Comparison of ENCODE assay signal across 8 mouse cellular contexts in genomic region chr12:25097052-25097209, GRCm38 (mm10). TPM values are rescaled to one million over a fixed set of nuclear protein-coding genes. Genes with fewer than 3 reads are reported as not detected.
DNase-seq lines count a peak whose midpoint lies in the region; ATAC-seq and TF ChIP-seq lines count a peak whose summit lies in the region.

Gene Id2, minus strand, starts transcription at chr12:25097140.

- TF ChIP-seq POLR2A in MEL (IDR thresholded peaks at IDR 0.05; ENCODE audit: control insufficient read depth in 1 of 2, insufficient read depth in 1 of 2, low read depth in 1 of 2, low read length in 2 of 2, poor library complexity in 1 of 2): no peak

- H3K27ac ChIP-seq in MEL (ENCODE audit: control insufficient read depth, low read depth, low read length): peak within 1 kb of the TSS; percentile 44
- peak within 1 kb of the TSS; percentile 93 for H3K27ac ChIP-seq in forebrain, embryonic 15.5 days (replicated peaks)
- H3K27ac ChIP-seq in midbrain, embryonic 14.5 days (replicated peaks; ENCODE audit: low read depth, low read length): peak within 1 kb of the TSS; percentile 95

- peaks cover 14% of the 10 kb centered on the region for H3K79me2 ChIP-seq in MEL (ENCODE audit: control insufficient read depth, insufficient read depth, low read length, poor library complexity)

- peak within 1 kb of the TSS; percentile 48 to 76 for H3K4me3 ChIP-seq in MEL (ENCODE audit: control insufficient read depth in 1 of 2, insufficient read depth in 1 of 2, low read depth in 2 of 2, low read length in 2 of 2)
- peak within 1 kb of the TSS; percentile 85 for H3K4me3 ChIP-seq in forebrain, embryonic 15.5 days
- peak within 1 kb of the TSS; percentile 52 for H3K4me3 ChIP-seq in midbrain, embryonic 14.5 days (replicated peaks; ENCODE audit: low read depth, low read length)

- intact Hi-C loops in gastrocnemius, postnatal 36 days (cut with DNase I): loop anchor here (10.0 kb wide), 2 partner anchors 768 to 978 kb away; no protein-coding TSS in a partner anchor

- no peak for TF ChIP-seq CTCF in MEL (IDR thresholded peaks at IDR 0.05 in 2 of 3, conservative IDR thresholded peaks at IDR 0.05 in 1 of 3; ENCODE audit: control insufficient read depth in 1 of 3, insufficient read depth in 1 of 3, low read depth in 2 of 3, low read length in 3 of 3, poor library complexity in 1 of 3, severe bottlenecking in 1 of 3)

- H3K36me3 ChIP-seq in MEL (ENCODE audit: control insufficient read depth in 1 of 2, insufficient read depth in 2 of 2, low read length in 2 of 2): peaks cover 0 to 3% of the 10 kb centered on the region in 2 experiments; a peak in 1 of 4 replicates
- H3K36me3 ChIP-seq in forebrain, embryonic 15.5 days: no peaks in the 10 kb centered on the region
- no peaks in the 10 kb centered on the region for H3K36me3 ChIP-seq in midbrain, embryonic 14.5 days (ENCODE audit: control insufficient read depth, insufficient read depth, low read length)

- no peak for DNase-seq in heart, adult 8-10 months (ENCODE audit: low spot score)
- DNase-seq in heart, adult 9 months (ENCODE audit: low spot score in 2 of 2): no peak
- no peak for DNase-seq in MEL (ENCODE audit: low read depth, low spot score)
- DNase-seq in layer of hippocampus, postnatal 10 days (ENCODE audit: low spot score in 2 of 2): no peak
- DNase-seq in midbrain, embryonic 14.5 days: no peak
- no peak for DNase-seq in urinary bladder, adult 18-20 months (ENCODE audit: low spot score in 2 of 2)
- no peak for DNase-seq in gastrocnemius, postnatal 36 days

- no peak for ATAC-seq in forebrain, embryonic 15.5 days (replicated peaks)
- ATAC-seq in midbrain, embryonic 14.5 days (ENCODE audit: low FRiP score, low TSS enrichment): no peak

- no peak for TF ChIP-seq EP300 in MEL (IDR thresholded peaks at IDR 0.05; ENCODE audit: low read depth in 1 of 2, low read length in 2 of 2)

- H3K9me3 ChIP-seq in MEL (replicated peaks; ENCODE audit: insufficient read depth, low read length): no peaks in the 10 kb centered on the region
- no peaks in the 10 kb centered on the region for H3K9me3 ChIP-seq in forebrain, embryonic 15.5 days
- H3K9me3 ChIP-seq in midbrain, embryonic 14.5 days (ENCODE audit: control insufficient read depth, low read length): no peaks in the 10 kb centered on the region

- peak within 1 kb of the TSS; percentile 83 for H3K9ac ChIP-seq in MEL (ENCODE audit: control insufficient read depth, low read depth, low read length, poor library complexity, severe bottlenecking)
- peak within 1 kb of the TSS; percentile 77 for H3K9ac ChIP-seq in forebrain, embryonic 15.5 days (replicated peaks)
- peak within 1 kb of the TSS; percentile 71 for H3K9ac ChIP-seq in midbrain, embryonic 14.5 days (replicated peaks; ENCODE audit: low read length)

- no peak for TF ChIP-seq RAD21 in MEL (IDR thresholded peaks at IDR 0.05; ENCODE audit: low read depth, low read length)

- no peaks in the 10 kb centered on the region for H3K27me3 ChIP-seq in MEL (ENCODE audit: control insufficient read depth in 1 of 2, insufficient read depth in 2 of 2, low read length in 2 of 2)
- H3K27me3 ChIP-seq in forebrain, embryonic 15.5 days: 0 out of 2 replicates have a peak, but pooled peaks cover 3% of the 10 kb centered on the region
- no peaks in the 10 kb centered on the region; the same call in 1 of the 2 replicates for H3K27me3 ChIP-seq in midbrain, embryonic 14.5 days (ENCODE audit: control insufficient read depth, insufficient read depth, low read length)

- H3K4me2 ChIP-seq in forebrain, embryonic 15.5 days (replicated peaks): peak within 1 kb of the TSS; percentile 95
- peak within 1 kb of the TSS; percentile 97 for H3K4me2 ChIP-seq in midbrain, embryonic 14.5 days (ENCODE audit: low read length)

- H3K4me1 ChIP-seq in MEL (ENCODE audit: control insufficient read depth in 1 of 2, insufficient read depth in 2 of 2, low read length in 2 of 2): peaks cover 0 to 2% of the 10 kb centered on the region in 2 experiments; a peak in 2 of 4 replicates
- peaks cover 59% of the 10 kb centered on the region for H3K4me1 ChIP-seq in forebrain, embryonic 15.5 days
- H3K4me1 ChIP-seq in midbrain, embryonic 14.5 days (ENCODE audit: control insufficient read depth, insufficient read depth, low read length): peaks cover 41% of the 10 kb centered on the region

- 0% methylated on average over 1 of the region's 1 CpGs for WGBS in forebrain, embryonic 15.5 days
- WGBS in midbrain, embryonic 14.5 days: 0% methylated on average over 1 of the region's 1 CpGs

TF ChIP-seq in MEL, 35 proteins besides CTCF, POLR2A, EP300 and RAD21:
- TF ChIP-seq KAT2A (conservative IDR thresholded peaks at IDR 0.05; ENCODE audit: low read depth, low read length) (no peak), ZMIZ1 (IDR thresholded peaks at IDR 0.05; ENCODE audit: low read depth, low read length) (no peak), USF2 (IDR thresholded peaks at IDR 0.05; ENCODE audit: borderline replicate concordance in 1 of 2, insufficient read depth in 1 of 2, low read depth in 1 of 2, low read length in 2 of 2) (no peak), BHLHE40 (IDR thresholded peaks at IDR 0.05; ENCODE audit: borderline replicate concordance, low read depth, low read length) (no peak), RCOR1 (IDR thresholded peaks at IDR 0.05; ENCODE audit: low read depth, low read length) (no peak), MAX (IDR thresholded peaks at IDR 0.05; ENCODE audit: low read length) (no peak), UBTF (IDR thresholded peaks at IDR 0.05; ENCODE audit: borderline replicate concordance, insufficient read depth, low read depth, low read length) (no peak), ZNF384 (IDR thresholded peaks at IDR 0.05; ENCODE audit: low read depth, low read length) (no peak), HCFC1 (IDR thresholded peaks at IDR 0.05; ENCODE audit: low read depth, low read length) (no peak), ZKSCAN1 (IDR thresholded peaks at IDR 0.05; ENCODE audit: low read depth, low read length) (no peak), JUND (IDR thresholded peaks at IDR 0.05; ENCODE audit: low read depth, low read length) (no peak), NELFE (IDR thresholded peaks at IDR 0.05; ENCODE audit: low read depth, low read length) (no peak), ELF1 (IDR thresholded peaks at IDR 0.05; ENCODE audit: low read depth, low read length) (no peak), POLR2AphosphoS2 (IDR thresholded peaks at IDR 0.05; ENCODE audit: low read length) (no peak), ZC3H11A (IDR thresholded peaks at IDR 0.05; ENCODE audit: low read depth, low read length) (no peak), CHD2 (IDR thresholded peaks at IDR 0.05; ENCODE audit: low read length) (no peak)

RNA-seq across cellular contexts. Expression of gene Id2, which starts in this region (rescaled TPM):
- total RNA-seq in heart, adult 8-10 months (2022): 10 to 100 TPM; 12.0 to 15.8 (median 13.6) TPM
- total RNA-seq in MEL (2012; rRNA removed): 9.1 and 10.4 TPM in 2 replicates
- polyA plus RNA-seq in MEL (2012; ENCODE audit: insufficient read depth in 1 of 2, insufficient read length in 2 of 2, low read depth in 1 of 2, low replicate concordance in 2 of 2, missing spikeins in 1 of 2): 1 to 10 TPM in 1 of 2 experiments, not detected in 1; 5.8 TPM
- polyA plus RNA-seq in forebrain, embryonic 15.5 days (2015; fragmentation: Nextera tagmentation; extraction: Ambion mirVana): 509 and 581 TPM in 2 replicates
- total RNA-seq in layer of hippocampus, postnatal 10 days (2021): 100 to 1,000 TPM; 104 to 111 TPM
- polyA plus RNA-seq in midbrain, embryonic 14.5 days (2014; fragmentation: Nextera tagmentation; extraction: Ambion mirVana): 257 and 299 TPM in 2 replicates
- 1 to 10 TPM; 2.6 to 2.9 TPM for total RNA-seq in gastrocnemius, postnatal 36 days (2021)

Comparison
In these comparisons a context has a peak if more than half of its experiments do, and no peak if none do; other contexts are left out.
1. RNA of gene Id2 (polyA plus RNA-seq): 509 to 581 TPM in forebrain, embryonic 15.5 days and 257 to 299 TPM in midbrain, embryonic 14.5 days; 5.8 TPM in MEL; every median in the first group is over 10 times any median in the second.
2. H3K27ac ChIP-seq: peak in every context shown above with its lines; median percentile 95 in midbrain, embryonic 14.5 days; 93 in forebrain, embryonic 15.5 days; 44 in MEL.
3. Peak in every context shown above with its lines, with median percentiles within 50 percentile points of each other: H3K4me3 ChIP-seq and H3K9ac ChIP-seq.